Mouse (Mus musculus): ENCODE data around the gene Dennd1c. TPM values are rescaled to one million over a fixed set of nuclear protein-coding genes. Genes with fewer than 3 reads are reported as not detected.

The Dennd1c gene
- polyA plus RNA-seq, 1 experiment from 2014 or later, result 3.1 TPM

DNA sequence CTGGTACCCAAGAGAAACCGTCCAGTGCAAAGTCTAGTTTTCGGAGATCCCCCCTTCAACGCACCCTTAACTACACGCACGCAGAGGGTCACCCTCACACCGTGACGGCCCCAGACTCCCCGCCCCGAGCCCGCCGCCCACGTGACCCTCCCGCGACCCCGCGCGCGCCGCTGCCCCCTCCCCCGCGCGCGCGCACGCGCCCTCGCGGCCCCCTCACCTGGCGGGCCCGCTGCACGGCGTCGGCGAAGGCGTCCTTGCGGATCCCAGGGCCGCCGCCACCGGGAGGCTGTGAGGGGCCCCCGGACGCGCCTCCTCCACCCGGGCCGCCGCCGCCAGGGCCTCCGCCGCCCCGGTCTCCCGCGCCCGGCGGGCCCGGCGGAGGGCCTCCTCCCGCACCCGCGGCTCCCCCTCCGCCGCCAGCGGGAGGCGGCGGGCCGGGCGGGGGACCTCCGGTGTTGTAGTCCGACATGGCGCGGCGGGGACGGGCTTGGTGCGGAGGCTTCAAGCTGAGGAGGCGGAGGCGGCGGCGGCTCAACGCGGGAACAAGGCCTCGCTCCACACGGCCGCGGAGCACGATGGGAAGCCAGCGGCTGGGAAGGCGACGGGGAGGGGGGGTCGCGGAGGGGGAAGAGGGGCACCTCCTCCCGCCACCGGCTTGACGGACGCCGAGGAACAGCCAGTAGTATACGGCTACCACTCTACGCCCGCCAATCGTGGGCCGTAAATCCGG is 47.2 kb downstream of the Dennd1c start, which contains the start of gene Khsrp:
Gene Khsrp (minus strand): TSS at position 592 of the 730 bp plus-strand sequence.
- Histone ChIP-seq H3K27me3 (peaks cover 4% of the 10 kb centered on the region; the same call in 1 of the 2 replicates), H3K4me1 (replicated peaks) (peaks cover 25% of the 10 kb centered on the region), H3K27ac (peak within 1 kb of the TSS; percentile 94), H3K4me3 (replicated peaks) (peak within 1 kb of the TSS; percentile 93), H3K36me3 (peaks cover 28% of the 10 kb centered on the region), H3K9ac (replicated peaks) (peak within 1 kb of the TSS; percentile 99), H3K4me2 (replicated peaks) (peak within 1 kb of the TSS; percentile 94), H3K9me3 (no peaks in the 10 kb centered on the region)
- ATAC-seq, result no peak
- under 1% methylated on average over 76 of the region's 99 CpGs for WGBS

- peaks cover 25% of the 10 kb centered on the region for H3K4me1 ChIP-seq (replicated peaks)
- no peak for ATAC-seq
- peak overlapping the region; percentile 94 for H3K4me2 ChIP-seq (replicated peaks)
- H3K27ac ChIP-seq, result no peak overlapping the region
- no peaks in the 10 kb centered on the region for H3K27me3 ChIP-seq
- H3K9ac ChIP-seq (replicated peaks), result peak overlapping the region; percentile 99
- H3K9me3 ChIP-seq, result no peaks in the 10 kb centered on the region
- H3K4me3 ChIP-seq (replicated peaks), result peak overlapping the region; percentile 93
- 55% methylated on average over 8 of the region's 8 CpGs for WGBS
- peaks cover 42% of the 10 kb centered on the region for H3K36me3 ChIP-seq
Observed at GRCm38 (mm10) chr17:57029691-57030090, 48.6 kb downstream of the Dennd1c start.

DNA sequence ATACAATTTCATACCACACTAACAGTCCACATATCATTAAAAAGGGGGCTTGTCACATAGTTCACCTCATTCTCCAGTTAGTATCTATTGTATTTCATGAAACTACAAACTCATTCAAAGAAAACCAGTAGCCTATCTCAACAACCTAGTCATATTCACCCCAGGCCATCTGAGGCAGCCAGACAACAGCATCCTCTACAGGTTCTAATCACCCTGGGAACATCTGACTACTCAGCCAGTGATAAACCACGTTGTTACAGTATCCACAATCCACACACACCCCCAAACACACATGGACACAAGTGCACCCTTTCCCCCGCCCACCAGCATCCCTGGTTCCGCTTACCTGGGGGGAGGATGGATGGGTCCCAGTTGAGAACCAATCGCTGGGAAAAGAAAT is 50.8 kb downstream of the Dennd1c start:
- Histone ChIP-seq H3K36me3 (peaks cover 64% of the 10 kb centered on the region), H3K9ac (replicated peaks) (no peak overlapping the region; the same call in 1 of the 2 replicates), H3K9me3 (no peaks in the 10 kb centered on the region), H3K27me3 (no peaks in the 10 kb centered on the region), H3K4me1 (replicated peaks) (peaks cover 23% of the 10 kb centered on the region), H3K27ac (no peak overlapping the region), H3K4me2 (replicated peaks) (no peak overlapping the region), H3K4me3 (replicated peaks) (no peak overlapping the region)
- no peak for ATAC-seq
- 93% methylated on average over 4 of the region's 4 CpGs for WGBS

DNA sequence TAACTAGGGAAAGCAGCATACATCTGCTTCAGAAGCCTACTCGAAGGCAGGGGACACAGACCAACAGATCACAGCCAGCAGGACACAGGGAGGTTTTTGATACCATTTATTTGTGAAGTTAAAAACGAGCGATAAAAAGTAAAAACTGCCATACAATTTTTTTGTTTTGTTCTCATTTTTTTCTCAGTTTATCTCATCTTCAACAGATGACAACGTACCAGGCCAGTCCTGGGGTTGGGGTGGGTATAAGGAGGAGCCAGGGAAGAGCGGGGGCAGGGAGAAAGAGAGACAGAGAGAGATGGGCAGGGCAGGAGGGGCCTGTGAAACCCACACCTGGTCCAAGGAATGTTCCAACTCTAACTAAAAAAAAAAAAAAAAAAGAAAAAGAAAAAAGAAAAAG is 57.4 kb downstream of the Dennd1c start:
- Histone ChIP-seq H3K4me1 (replicated peaks) (no peaks in the 10 kb centered on the region), H3K36me3 (peaks cover 64% of the 10 kb centered on the region), H3K27ac (no peak overlapping the region), H3K9me3 (no peaks in the 10 kb centered on the region), H3K4me3 (replicated peaks) (no peak overlapping the region), H3K27me3 (no peaks in the 10 kb centered on the region), H3K9ac (replicated peaks) (no peak overlapping the region), H3K4me2 (replicated peaks) (no peak overlapping the region)
- ATAC-seq, result no peak
- 95% methylated on average over 5 of the region's 5 CpGs for WGBS

GRCm38 (mm10) chr17:57019693-57020092 is 58.6 kb downstream of the Dennd1c start:
- no peaks in the 10 kb centered on the region for H3K27me3 ChIP-seq
- H3K36me3 ChIP-seq, result peaks cover 52% of the 10 kb centered on the region
- no peaks in the 10 kb centered on the region for H3K9me3 ChIP-seq
- no peak overlapping the region for H3K4me3 ChIP-seq (replicated peaks)
- 87% methylated on average over 2 of the region's 2 CpGs for WGBS
- H3K9ac ChIP-seq (replicated peaks), result no peak overlapping the region
- no peak overlapping the region for H3K27ac ChIP-seq
- no peaks in the 10 kb centered on the region for H3K4me1 ChIP-seq (replicated peaks)
- ATAC-seq, result no peak
- no peak overlapping the region for H3K4me2 ChIP-seq (replicated peaks)

Other genes starting within 250 kb of the Dennd1c start
- gene Rfx2, start 247.5 kb downstream of the Dennd1c start, polyA plus RNA-seq (2015; fragmentation: Nextera tagmentation; extraction: Ambion mirVana), result 4.0 and 6.3 TPM in 2 replicates
- not detected in 2 replicates for gene Acsbg2, start 204.1 kb downstream of the Dennd1c start, polyA plus RNA-seq (2015; fragmentation: Nextera tagmentation; extraction: Ambion mirVana)
- 0.43 and 0.74 TPM in 2 replicates for gene 1700061G19Rik, start 203.0 kb downstream of the Dennd1c start, polyA plus RNA-seq (2015; fragmentation: Nextera tagmentation; extraction: Ambion mirVana)
- gene Mllt1, start 143.1 kb downstream of the Dennd1c start, polyA plus RNA-seq (2015; fragmentation: Nextera tagmentation; extraction: Ambion mirVana), result 74.6 and 90.0 TPM in 2 replicates
- not detected in 2 replicates for gene Acer1, start 96.4 kb downstream of the Dennd1c start, polyA plus RNA-seq (2015; fragmentation: Nextera tagmentation; extraction: Ambion mirVana)
- 168 and 174 TPM in 2 replicates for gene Clpp, start 88.2 kb downstream of the Dennd1c start, polyA plus RNA-seq (2015; fragmentation: Nextera tagmentation; extraction: Ambion mirVana)
- gene Alkbh7, start 81.2 kb downstream of the Dennd1c start, polyA plus RNA-seq (2015; fragmentation: Nextera tagmentation; extraction: Ambion mirVana), result 40.2 and 45.5 TPM in 2 replicates
- 0.64 TPM in 1 of 2 replicates, not detected in the other for gene Pspn, start 78.5 kb downstream of the Dennd1c start, polyA plus RNA-seq (2015; fragmentation: Nextera tagmentation; extraction: Ambion mirVana)
- 68.0 and 74.8 TPM in 2 replicates for gene Gtf2f1, start 67.2 kb downstream of the Dennd1c start, polyA plus RNA-seq (2015; fragmentation: Nextera tagmentation; extraction: Ambion mirVana)
- 0.28 and 0.75 TPM in 2 replicates for gene Gm17949, start 67.0 kb downstream of the Dennd1c start, polyA plus RNA-seq (2015; fragmentation: Nextera tagmentation; extraction: Ambion mirVana)
- 33.1 and 39.1 TPM in 2 replicates for gene Khsrp, start 47.0 kb downstream of the Dennd1c start, polyA plus RNA-seq (2015; fragmentation: Nextera tagmentation; extraction: Ambion mirVana)
- not detected in 2 replicates for gene Slc25a41, start 36.9 kb downstream of the Dennd1c start, polyA plus RNA-seq (2015; fragmentation: Nextera tagmentation; extraction: Ambion mirVana)
- 0.73 and 1.2 TPM in 2 replicates for gene Crb3, start 19.4 kb downstream of the Dennd1c start, polyA plus RNA-seq (2015; fragmentation: Nextera tagmentation; extraction: Ambion mirVana)
- gene Slc25a23, start 18.7 kb downstream of the Dennd1c start, polyA plus RNA-seq (2015; fragmentation: Nextera tagmentation; extraction: Ambion mirVana), result 24.3 and 26.9 TPM in 2 replicates
- gene Tubb4a, start 9.3 kb upstream of the Dennd1c start, polyA plus RNA-seq (2015; fragmentation: Nextera tagmentation; extraction: Ambion mirVana), result 307 and 321 TPM in 2 replicates
- gene Tnfsf9, start 26.8 kb upstream of the Dennd1c start, polyA plus RNA-seq (2015; fragmentation: Nextera tagmentation; extraction: Ambion mirVana), result 5.7 and 6.6 TPM in 2 replicates
- 0.44 and 0.82 TPM in 2 replicates for gene Cd70, start 71.3 kb upstream of the Dennd1c start, polyA plus RNA-seq (2015; fragmentation: Nextera tagmentation; extraction: Ambion mirVana)
- gene Tnfsf14, start 115.7 kb upstream of the Dennd1c start, polyA plus RNA-seq (2015; fragmentation: Nextera tagmentation; extraction: Ambion mirVana), result not detected in 2 replicates
- gene C3, start 149.6 kb upstream of the Dennd1c start, polyA plus RNA-seq (2015; fragmentation: Nextera tagmentation; extraction: Ambion mirVana), result 0.34 and 1.1 TPM in 2 replicates
- 19.6 and 20.6 TPM in 2 replicates for gene Gpr108, start 169.9 kb upstream of the Dennd1c start, polyA plus RNA-seq (2015; fragmentation: Nextera tagmentation; extraction: Ambion mirVana)
- gene Trip10, start 170.9 kb upstream of the Dennd1c start, polyA plus RNA-seq (2015; fragmentation: Nextera tagmentation; extraction: Ambion mirVana), result 12.3 and 13.7 TPM in 2 replicates
- 1.2 and 1.3 TPM in 2 replicates for gene Vav1, start 200.6 kb upstream of the Dennd1c start, polyA plus RNA-seq (2015; fragmentation: Nextera tagmentation; extraction: Ambion mirVana)

Measured in midbrain, embryonic 13.5 days (tissue).